Mouse (Mus musculus) erythroblast, embryonic 14.5 days (primary cell): ENCODE results near the gene Inpp4b.

Source experiments
- GATA1 ChIP-seq: IDR thresholded peaks from 2 replicates; pipeline ENCODE4 v1.6.1; 2012; ENCODE audit warnings: low read length, inconsistent platforms, mixed read lengths
- TAL1 ChIP-seq: IDR thresholded peaks from 3 replicates; pipeline ENCODE4 v1.6.1; 2012; ENCODE audit warnings: low read length, inconsistent platforms, mixed read lengths

- no peak for TF ChIP-seq GATA1
- no peak for TF ChIP-seq TAL1
Measured at GRCm38 (mm10) chr8:81608082-81608481, 265.7 kb downstream of the Inpp4b start.
